Mouse (Mus musculus) liver, embryonic 15.5 days (tissue): ENCODE results near the gene Tmem30a. TPM values are rescaled to one million over a fixed set of nuclear protein-coding genes. Genes with fewer than 3 reads are reported as not detected.
A peak's percentile ranks its signal among the peaks of the same experiment; 100 is the strongest.

Source experiments
- ATAC-seq: fragments of 200-750 bp; cut with Nextera tagmentation; 2 replicates; pipeline ENCODE4 v1.8.0; 2017; ENCODE audit warnings: moderate number of reproducible peaks, mild to moderate bottlenecking, moderate library complexity; ENCODE audit not compliant: insufficient read depth
- H3K27ac ChIP-seq: fragments of 300-500 bp; sonication (generic); replicated peaks from 2 replicates; pipeline ENCODE4 v1.5.1; 2015; ENCODE audit warnings: mild to moderate bottlenecking, inconsistent platforms
- H3K27me3 ChIP-seq: fragments of 300-500 bp; sonication (generic); 2 replicates; pipeline ENCODE4 v1.6.1; 2015; ENCODE audit warnings: mild to moderate bottlenecking, inconsistent platforms
- H3K36me3 ChIP-seq: fragments of 300-500 bp; sonication (generic); replicated peaks from 2 replicates; pipeline ENCODE4 v1.6.1; 2015; ENCODE audit warnings: moderate library complexity, mild to moderate bottlenecking, inconsistent platforms
- H3K4me1 ChIP-seq: fragments of 300-500 bp; sonication (generic); replicated peaks from 2 replicates; pipeline ENCODE4 v1.6.1; 2015; ENCODE audit warnings: inconsistent platforms
- H3K4me2 ChIP-seq: fragments of 300-500 bp; sonication (generic); 2 replicates; pipeline ENCODE4 v1.6.1; 2015; ENCODE audit warnings: moderate library complexity, mild to moderate bottlenecking, inconsistent platforms
- H3K4me3 ChIP-seq: fragments of 300-500 bp; sonication (generic); replicated peaks from 2 replicates; pipeline ENCODE4 v1.5.1; 2015; ENCODE audit warnings: mild to moderate bottlenecking, inconsistent platforms
- H3K9ac ChIP-seq: fragments of 300-500 bp; sonication (generic); 2 replicates; pipeline ENCODE4 v1.6.1; 2015; ENCODE audit warnings: moderate library complexity, mild to moderate bottlenecking, inconsistent platforms
- H3K9me3 ChIP-seq: fragments of 300-500 bp; sonication (generic); replicated peaks from 2 replicates; pipeline ENCODE4 v1.6.1; 2016; ENCODE audit warnings: inconsistent platforms
- WGBS: fragments of 180-500 bp; shearing (Covaris S2); methylation state at CpG from one replicate; pipeline ENCODE4 v1.1.7; 2015; ENCODE audit warnings: mixed read lengths; ENCODE audit not compliant: insufficient replicate concordance; 5-methylcytosine and 5-hydroxymethylcytosine counted together
- polyA plus RNA-seq: library from polyadenylated mRNA; unstranded; fragments of >200 nt; fragmentation: Nextera tagmentation; extraction: Ambion mirVana; gene quantifications from 2 replicates; pipeline ENCODE4 v1.2.1, GENCODE M21; 2015

The Tmem30a gene
- polyA plus RNA-seq, 1 experiment from 2014 or later = 36.6 TPM

GRCm38 (mm10) chr9:79816013-79816412 lies 22.7 kb upstream of the Tmem30a start:
- H3K27ac ChIP-seq = peak overlapping the region; percentile 24

GRCm38 (mm10) chr9:79814592-79814991 lies 21.3 kb upstream of the Tmem30a start:
- no peak for ATAC-seq
- Histone ChIP-seq H3K4me1 (no peaks in the 10 kb centered on the region; the same call in 1 of the 2 replicates), H3K9ac (no peak overlapping the region), H3K27me3 (no peaks in the 10 kb centered on the region), H3K4me2 (no peak overlapping the region), H3K36me3 (no peaks in the 10 kb centered on the region), H3K27ac (no peak overlapping the region), H3K4me3 (no peak overlapping the region), H3K9me3 (no peaks in the 10 kb centered on the region)
- WGBS = 75% methylated on average over 4 of the region's 4 CpGs

More at GRCm38 (mm10) chr9:79816013-79816412, 22.7 kb upstream of the Tmem30a start:
- 38% methylated on average over 11 of the region's 11 CpGs for WGBS
- H3K4me2 ChIP-seq = peak overlapping the region; percentile 21
- no peaks in the 10 kb centered on the region for H3K4me1 ChIP-seq
- H3K9me3 ChIP-seq = no peaks in the 10 kb centered on the region
- peak; percentile 62; the same call in 1 of the 2 replicates for ATAC-seq
- no peaks in the 10 kb centered on the region for H3K27me3 ChIP-seq
- no peak overlapping the region for H3K9ac ChIP-seq
- H3K36me3 ChIP-seq = no peaks in the 10 kb centered on the region
- H3K4me3 ChIP-seq = no peak overlapping the region

- H3K27me3 ChIP-seq = no peaks in the 10 kb centered on the region
- no peak overlapping the region for H3K4me3 ChIP-seq
- H3K36me3 ChIP-seq = no peaks in the 10 kb centered on the region
- H3K27ac ChIP-seq = no peak overlapping the region
- no peak for ATAC-seq
- no peak overlapping the region for H3K9ac ChIP-seq
- no peak overlapping the region for H3K4me2 ChIP-seq
- H3K4me1 ChIP-seq = no peaks in the 10 kb centered on the region; the same call in 1 of the 2 replicates
- H3K9me3 ChIP-seq = no peaks in the 10 kb centered on the region
- WGBS = 53% methylated on average over 11 of the region's 11 CpGs
Observed at GRCm38 (mm10) chr9:79810969-79811902, 17.9 kb upstream of the Tmem30a start.

- Histone ChIP-seq H3K4me2 (no peak overlapping the region), H3K9ac (no peak overlapping the region), H3K27ac (no peak overlapping the region), H3K27me3 (no peaks in the 10 kb centered on the region), H3K36me3 (no peaks in the 10 kb centered on the region), H3K9me3 (no peaks in the 10 kb centered on the region), H3K4me1 (no peaks in the 10 kb centered on the region; the same call in 1 of the 2 replicates), H3K4me3 (no peak overlapping the region)
- ATAC-seq = no peak
- 8% methylated on average over 3 of the region's 3 CpGs for WGBS
Observed at GRCm38 (mm10) chr9:79810534-79810933, 17.2 kb upstream of the Tmem30a start.

- Histone ChIP-seq H3K9ac (no peak overlapping the region), H3K4me3 (no peak overlapping the region), H3K27ac (no peak overlapping the region), H3K36me3 (no peaks in the 10 kb centered on the region), H3K9me3 (no peaks in the 10 kb centered on the region), H3K4me2 (no peak overlapping the region), H3K4me1 (no peaks in the 10 kb centered on the region; the same call in 1 of the 2 replicates), H3K27me3 (no peaks in the 10 kb centered on the region)
- WGBS = 46% methylated on average over 6 of the region's 6 CpGs
- no peak for ATAC-seq
Observed at GRCm38 (mm10) chr9:79809411-79809810, 16.1 kb upstream of the Tmem30a start.

GRCm38 (mm10) chr9:79807178-79807577 lies 13.9 kb upstream of the Tmem30a start:
- H3K4me2 ChIP-seq = no peak overlapping the region
- H3K9ac ChIP-seq = no peak overlapping the region
- no peak for ATAC-seq
- WGBS = 26% methylated on average over 4 of the region's 4 CpGs
- no peaks in the 10 kb centered on the region for H3K27me3 ChIP-seq
- no peaks in the 10 kb centered on the region; the same call in 1 of the 2 replicates for H3K4me1 ChIP-seq
- no peaks in the 10 kb centered on the region for H3K9me3 ChIP-seq
- no peak overlapping the region for H3K27ac ChIP-seq
- no peaks in the 10 kb centered on the region for H3K36me3 ChIP-seq
- H3K4me3 ChIP-seq = no peak overlapping the region

GRCm38 (mm10) chr9:79806317-79807075 lies 13.2 kb upstream of the Tmem30a start:
- Histone ChIP-seq H3K9ac (no peak overlapping the region), H3K4me2 (no peak overlapping the region), H3K27ac (no peak overlapping the region), H3K36me3 (no peaks in the 10 kb centered on the region), H3K27me3 (no peaks in the 10 kb centered on the region), H3K4me1 (no peaks in the 10 kb centered on the region; the same call in 1 of the 2 replicates), H3K9me3 (no peaks in the 10 kb centered on the region), H3K4me3 (no peak overlapping the region)
- WGBS = 38% methylated on average over 12 of the region's 12 CpGs
- no peak for ATAC-seq

- 75% methylated on average over 10 of the region's 10 CpGs for WGBS
- no peaks in the 10 kb centered on the region for H3K36me3 ChIP-seq
- H3K4me1 ChIP-seq = no peaks in the 10 kb centered on the region; the same call in 1 of the 2 replicates
- no peak overlapping the region for H3K27ac ChIP-seq
- no peak overlapping the region for H3K4me2 ChIP-seq
- no peak overlapping the region for H3K4me3 ChIP-seq
- H3K9me3 ChIP-seq = no peaks in the 10 kb centered on the region
- no peak overlapping the region for H3K9ac ChIP-seq
- ATAC-seq = no peak
- no peaks in the 10 kb centered on the region for H3K27me3 ChIP-seq
Observed at GRCm38 (mm10) chr9:79805426-79805825, 12.1 kb upstream of the Tmem30a start.

GRCm38 (mm10) chr9:79796461-79797135 lies 3.3 kb upstream of the Tmem30a start:
- Histone ChIP-seq H3K4me2 (no peak overlapping the region), H3K4me1 (peaks cover 17% of the 10 kb centered on the region), H3K9me3 (no peaks in the 10 kb centered on the region), H3K36me3 (no peaks in the 10 kb centered on the region), H3K27ac (no peak overlapping the region), H3K4me3 (no peak overlapping the region), H3K9ac (no peak overlapping the region), H3K27me3 (no peaks in the 10 kb centered on the region)
- no peak for ATAC-seq
- 55% methylated on average over 7 of the region's 7 CpGs for WGBS

- no peaks in the 10 kb centered on the region for H3K9me3 ChIP-seq
- H3K4me2 ChIP-seq = no peak overlapping the region
- H3K4me1 ChIP-seq = peaks cover 17% of the 10 kb centered on the region
- no peak overlapping the region for H3K9ac ChIP-seq
- no peak for ATAC-seq
- no peak overlapping the region for H3K4me3 ChIP-seq
- no peaks in the 10 kb centered on the region for H3K36me3 ChIP-seq
- 25% methylated on average over 1 of the region's 1 CpGs for WGBS
- H3K27ac ChIP-seq = no peak overlapping the region
- H3K27me3 ChIP-seq = no peaks in the 10 kb centered on the region
Observed at GRCm38 (mm10) chr9:79795076-79795475, 1.8 kb upstream of the Tmem30a start.

GRCm38 (mm10) chr9:79785794-79786085 lies 7.6 kb downstream of the Tmem30a start:
- no peaks in the 10 kb centered on the region for H3K27me3 ChIP-seq
- H3K27ac ChIP-seq = no peak overlapping the region
- H3K4me1 ChIP-seq = peaks cover 14% of the 10 kb centered on the region
- no peak overlapping the region for H3K4me2 ChIP-seq
- H3K9me3 ChIP-seq = no peaks in the 10 kb centered on the region
- no peak for ATAC-seq
- 53% methylated on average over 2 of the region's 2 CpGs for WGBS
- H3K4me3 ChIP-seq = no peak overlapping the region
- H3K9ac ChIP-seq = no peak overlapping the region
- no peaks in the 10 kb centered on the region for H3K36me3 ChIP-seq
